Mouse (Mus musculus) frontal cortex, postnatal 14 days (tissue): ENCODE results near the gene Tex11.
"Not testable (repeated sequence)": the region's sequence is repeated elsewhere in the genome, so short reads cannot be mapped to it uniquely, and the experiment has no call there.

Source experiments
- DNase-seq, 2 experiments: peaks; one replicate each; pipeline ENCODE4 v3.0.0; 2022; ENCODE audit warnings: low spot score in 2 of 2

Tex11 gene

DNA sequence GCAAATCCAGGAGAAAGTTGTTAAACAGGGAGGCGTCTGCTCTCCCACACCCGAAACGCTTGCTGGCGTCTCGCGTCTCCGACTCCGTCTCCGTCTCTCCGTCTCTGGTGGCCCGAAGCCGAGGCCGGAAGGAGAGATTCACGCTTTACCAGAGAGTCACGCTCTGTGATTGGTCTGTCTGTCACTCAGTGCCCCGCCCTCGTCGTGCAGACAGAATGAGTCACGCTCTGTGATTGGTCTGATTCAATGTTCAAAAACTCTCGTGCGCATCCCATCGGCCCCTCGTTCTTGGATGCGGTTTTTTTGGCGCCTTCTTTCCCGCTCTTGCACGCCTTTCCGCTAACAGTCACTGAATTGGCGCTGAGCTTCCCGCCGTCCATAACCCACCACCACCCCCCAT, at the start of gene Tex11:
Tex11 (minus strand) TSS at position 127 of the 400 bp plus-strand sequence.
- no peak for DNase-seq

DNA sequence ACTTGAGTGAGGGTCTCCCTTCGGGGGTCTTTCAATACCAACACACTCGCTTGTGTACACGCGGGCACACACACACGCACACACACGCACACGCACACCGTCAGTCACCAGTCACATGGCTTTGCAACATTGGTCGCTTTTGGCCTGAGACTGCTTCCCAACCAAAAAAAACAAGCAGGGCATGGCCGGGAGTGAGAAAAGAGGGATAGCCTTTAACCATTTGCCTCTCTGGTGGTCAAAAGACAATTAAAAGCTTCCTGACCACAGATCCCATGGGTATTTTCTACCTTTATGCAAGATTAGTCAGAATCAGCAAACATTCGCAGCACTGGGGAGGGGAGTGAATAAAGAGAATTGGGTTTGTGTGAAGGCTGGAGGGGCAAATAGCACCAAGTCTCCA, 26.5 kb upstream of the Tex11 start, which contains the start of gene Slc7a3:
Slc7a3 (minus strand) TSS at position 101 of the 400 bp plus-strand sequence.
- DNase-seq, result no peak

DNA sequence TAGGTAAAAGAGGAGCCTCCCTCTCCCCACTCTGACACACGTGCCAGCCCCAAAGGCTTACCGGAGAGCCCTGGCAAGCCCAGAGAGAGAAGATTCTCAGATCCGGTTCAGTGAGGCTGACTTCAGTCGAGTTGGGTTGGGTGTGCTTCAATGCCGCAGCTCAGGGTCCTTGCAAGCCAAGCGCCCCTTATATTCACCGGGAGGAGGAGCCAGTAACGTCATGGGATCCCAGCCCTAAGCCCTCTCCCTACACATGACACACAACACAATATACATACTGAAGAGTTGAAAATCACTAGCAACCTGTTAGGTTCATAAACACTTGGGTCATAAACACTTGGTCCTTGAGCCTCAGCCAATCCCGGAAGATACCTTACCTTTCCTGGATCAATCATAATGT, 25.7 kb upstream of the Tex11 start:
- not testable (repeated sequence) for DNase-seq

DNA sequence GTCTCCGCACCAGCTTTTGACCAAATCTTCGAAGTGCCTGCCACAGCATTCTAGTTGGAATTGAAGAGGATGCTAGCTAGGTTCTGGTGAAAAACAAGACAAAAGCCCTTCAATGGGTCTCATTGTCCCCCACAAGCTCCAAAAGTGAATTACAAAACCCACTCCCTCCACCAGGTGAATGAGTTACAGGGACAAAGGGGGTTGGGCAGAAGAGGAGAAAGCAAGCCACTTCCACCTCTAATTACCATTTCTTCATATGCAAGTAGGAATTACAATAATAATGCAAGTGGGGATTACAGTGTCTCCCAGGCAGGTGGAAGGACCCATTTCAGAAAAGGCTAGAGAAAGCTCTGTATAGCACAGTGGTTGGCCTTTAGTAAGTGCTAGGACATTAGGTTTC, 24.7 kb upstream of the Tex11 start:
- DNase-seq, result no peak

DNA sequence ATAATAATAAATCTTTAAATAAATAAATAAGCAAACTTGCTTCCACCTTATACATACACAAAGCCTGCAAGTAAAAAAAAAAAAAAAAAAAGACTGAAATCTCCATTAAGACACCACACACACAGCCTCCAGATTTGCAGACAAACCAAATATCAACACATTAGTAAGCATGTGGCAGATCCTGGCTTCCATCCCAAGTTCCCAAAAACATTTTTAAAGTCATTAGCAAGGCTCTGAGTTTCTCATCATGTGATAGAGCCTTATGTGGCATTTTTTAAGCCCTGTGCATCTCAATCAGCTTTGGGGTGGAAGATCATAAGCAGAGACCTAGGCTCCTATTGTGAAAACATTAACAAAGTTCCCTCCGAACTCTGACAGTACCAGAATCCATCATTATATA, 5.8 kb upstream of the Tex11 start:
- no peak for DNase-seq

DNA sequence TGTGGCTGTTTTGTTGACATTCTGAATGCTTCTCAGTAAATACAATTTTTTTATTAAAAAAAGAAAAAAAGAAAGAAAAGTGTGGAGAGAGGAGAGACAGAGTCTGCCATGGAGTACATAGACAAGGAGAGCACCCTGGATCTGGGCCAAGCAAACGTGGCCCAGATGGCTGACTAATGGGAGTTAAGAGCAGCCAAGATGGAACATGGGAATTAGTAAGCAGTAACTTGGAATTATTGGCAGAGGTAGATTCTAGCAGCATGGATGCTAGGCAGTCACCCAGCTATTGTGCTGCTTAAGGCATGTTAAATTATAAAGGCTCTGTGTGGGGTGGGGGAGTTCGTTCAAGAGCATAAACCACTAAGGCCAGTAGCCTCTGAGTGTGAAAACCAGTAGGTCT, 4.0 kb upstream of the Tex11 start:
- DNase-seq, result no peak

DNA sequence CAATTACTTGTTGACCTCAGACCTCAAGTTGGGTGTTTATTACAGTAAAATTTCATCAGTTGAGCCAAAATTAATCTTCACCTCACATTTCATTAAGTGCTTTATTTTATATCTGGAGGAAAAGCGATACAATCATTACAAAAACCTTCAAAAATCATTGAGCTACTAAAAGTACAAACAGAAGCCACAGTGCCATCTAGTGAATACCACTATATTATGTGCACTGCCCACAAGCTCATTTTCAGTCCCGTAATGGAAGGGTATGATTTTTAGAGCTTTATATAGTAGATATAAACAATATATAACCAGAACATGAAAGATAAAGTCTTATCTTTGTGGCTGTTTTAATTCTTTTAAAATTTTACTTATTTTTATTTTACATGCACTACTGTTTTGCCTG, 115.8 kb downstream of the Tex11 start:
- no peak for DNase-seq

DNA sequence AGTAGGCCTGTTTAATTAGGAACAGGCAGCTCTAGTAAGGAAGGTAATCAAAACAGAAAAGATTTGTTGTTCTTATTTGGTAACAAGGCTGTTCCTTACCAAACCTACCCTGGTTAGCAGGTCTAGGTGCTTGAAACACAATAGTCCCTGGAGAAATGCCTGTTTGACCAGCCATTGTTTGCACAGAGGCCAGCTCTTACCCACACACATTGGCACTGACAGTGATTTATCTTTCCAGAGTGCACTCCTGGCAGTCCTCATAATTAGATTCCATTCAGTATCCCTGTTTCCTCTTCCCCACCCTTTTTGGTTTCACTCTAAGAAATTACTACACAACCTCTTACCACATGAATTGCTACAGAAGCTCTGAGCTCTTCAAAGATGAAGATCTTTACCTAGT, 220.3 kb downstream of the Tex11 start:
- no peak for DNase-seq

DNA sequence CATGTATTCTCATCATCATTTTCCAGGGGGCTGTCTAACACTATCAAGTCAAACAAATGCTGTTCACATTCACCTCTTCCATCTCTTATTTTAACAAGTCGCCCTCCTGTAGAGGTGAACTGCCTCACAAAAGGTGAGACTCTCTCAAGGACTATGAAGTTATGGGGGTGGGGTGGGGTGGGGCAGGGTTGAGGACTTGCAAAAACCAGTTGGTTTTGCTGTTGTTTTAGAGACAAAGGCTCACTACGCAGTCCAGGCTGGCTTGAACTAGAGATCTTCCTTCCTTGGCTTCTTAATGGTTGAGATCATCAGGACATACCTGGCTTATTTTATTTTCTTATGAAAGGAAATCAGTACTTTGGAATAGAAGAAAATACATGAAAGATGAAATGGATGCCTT, 226.7 kb downstream of the Tex11 start:
- no peak for DNase-seq

DNA sequence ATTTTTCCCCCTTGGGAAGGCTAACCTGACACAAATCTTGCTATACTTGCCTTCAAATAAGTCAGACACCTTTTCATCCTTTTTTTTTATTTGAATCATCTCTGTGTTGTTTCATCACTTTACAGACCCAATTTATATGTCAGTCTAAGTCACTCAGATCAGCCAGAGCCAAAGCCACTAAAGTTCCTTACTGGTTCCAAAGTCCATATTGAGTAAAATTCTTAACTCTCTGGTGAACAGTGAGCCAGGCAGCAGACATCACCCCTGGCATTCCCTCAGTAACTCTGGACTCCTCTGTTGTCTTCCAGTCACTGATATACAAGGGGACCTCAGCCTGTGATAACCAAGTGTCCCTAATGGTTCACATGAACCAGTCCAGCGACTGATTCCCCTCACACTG, 233.9 kb downstream of the Tex11 start:
- DNase-seq, result no peak

DNA sequence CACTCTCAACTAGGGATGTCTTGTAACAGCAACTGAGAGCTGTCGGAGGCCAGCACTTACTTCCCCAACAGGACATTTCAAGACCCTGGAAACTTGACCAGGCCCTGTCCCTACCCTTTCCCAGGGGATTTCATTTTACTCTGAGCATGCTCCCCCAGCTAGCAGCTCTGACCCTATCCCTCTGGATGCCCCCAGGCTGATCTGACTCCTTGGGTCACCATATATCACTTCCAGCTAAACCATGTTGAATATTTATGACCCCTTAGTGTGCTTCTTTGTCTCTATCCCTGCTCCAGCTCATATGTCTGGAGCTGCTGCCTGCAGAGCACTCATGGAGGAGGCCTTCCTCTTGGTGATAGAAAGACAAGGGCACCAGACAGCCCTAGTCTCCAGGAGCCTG, 238.3 kb downstream of the Tex11 start:
- DNase-seq, result no peak

DNA sequence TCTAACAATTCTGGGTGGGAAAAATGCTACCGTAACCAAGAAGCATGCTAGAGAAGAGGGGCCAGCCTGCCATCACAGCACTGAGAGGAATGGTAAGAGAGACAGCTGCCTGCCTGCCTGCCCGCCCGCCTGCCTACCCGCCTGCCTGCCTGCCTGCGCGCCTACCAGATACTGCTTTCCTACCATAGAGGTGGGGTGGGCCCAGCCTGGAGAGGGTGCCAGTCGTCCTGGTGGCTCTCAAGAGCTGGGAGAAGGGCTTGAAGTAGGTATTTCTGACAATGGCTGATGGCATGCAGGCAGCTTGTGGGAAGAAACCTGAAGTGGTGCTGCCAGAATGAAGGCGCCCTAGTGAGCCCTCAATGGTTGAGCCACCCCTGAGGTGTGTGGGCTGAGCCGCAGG, 240.8 kb downstream of the Tex11 start:
- DNase-seq, result no peak

DNA sequence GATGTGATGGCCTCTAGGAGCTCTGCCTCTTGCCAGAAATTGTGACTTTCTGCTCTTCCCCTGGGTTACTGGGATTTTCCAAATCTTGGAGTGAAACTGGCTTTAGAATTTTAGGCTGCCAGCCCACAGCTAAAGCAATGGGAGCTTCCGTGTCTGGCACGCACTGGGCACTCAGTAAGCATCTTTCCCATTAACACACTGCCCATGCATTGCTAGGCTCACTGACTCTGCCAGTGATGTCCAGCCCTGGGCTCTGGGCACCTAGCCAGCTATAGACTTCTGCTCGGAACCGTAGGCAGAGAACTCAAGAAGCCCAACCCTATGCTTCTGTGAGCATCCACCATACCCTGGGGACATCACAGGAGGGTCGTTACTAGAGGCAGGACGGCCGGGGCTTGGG, 243.7 kb downstream of the Tex11 start:
- no peak for DNase-seq

DNA sequence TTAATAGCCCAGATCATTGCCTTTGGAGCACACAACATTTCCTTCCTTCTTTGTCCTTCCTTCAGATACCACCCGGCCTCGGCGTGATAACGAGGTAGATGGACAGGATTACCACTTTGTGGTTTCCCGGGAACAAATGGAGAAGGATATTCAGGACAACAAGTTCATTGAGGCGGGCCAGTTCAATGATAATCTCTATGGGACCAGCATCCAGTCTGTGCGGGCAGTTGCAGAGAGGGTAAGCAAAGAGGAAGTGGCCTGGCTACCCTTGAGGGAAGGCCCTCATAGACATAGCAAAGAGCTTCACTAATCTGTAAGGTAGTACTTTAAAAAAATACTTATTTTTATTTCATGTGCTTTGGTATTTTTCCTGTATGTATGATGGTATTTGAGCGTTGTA, 245.3 kb downstream of the Tex11 start:
- no peak for DNase-seq

DNA sequence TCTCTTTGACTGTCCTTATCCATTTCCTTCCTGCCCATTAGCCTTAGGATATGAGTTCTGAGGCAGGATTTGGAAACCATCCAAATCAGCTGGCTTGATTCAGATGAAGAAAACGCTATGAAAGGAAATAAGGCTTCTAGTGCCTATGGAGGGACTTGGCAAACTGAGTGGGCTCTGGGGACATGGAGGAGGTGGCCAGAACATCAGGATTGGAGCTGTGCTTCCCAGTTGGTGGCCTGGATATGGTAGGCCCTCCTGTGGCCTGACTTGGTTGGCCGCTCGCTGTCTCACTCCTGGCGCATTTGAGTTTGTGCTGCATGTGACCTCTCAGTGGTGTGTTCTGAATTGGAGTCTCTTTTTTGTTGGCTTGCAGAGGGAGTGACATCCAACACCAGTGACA, 248.3 kb downstream of the Tex11 start:
- DNase-seq, result no peak

DNA sequence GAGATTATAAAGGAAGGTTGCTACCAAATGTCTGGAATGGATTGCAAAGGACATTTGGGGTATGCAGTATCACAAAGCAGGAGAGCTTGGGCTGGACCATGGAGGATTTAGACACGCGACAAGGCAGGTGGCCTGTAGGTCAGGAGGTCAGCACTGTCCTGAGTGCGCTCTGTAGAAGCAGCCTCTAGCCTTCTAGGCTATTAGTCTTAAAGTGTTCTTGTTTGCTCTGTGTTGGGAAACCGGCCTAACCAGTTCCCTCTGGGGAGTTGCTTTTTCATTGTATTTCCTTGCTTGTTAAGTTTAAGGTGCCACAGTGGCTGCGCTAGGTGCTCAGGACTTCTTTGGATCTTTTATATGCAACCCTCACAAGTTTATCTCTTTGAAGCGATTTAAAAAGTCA, 257.4 kb downstream of the Tex11 start:
- no peak for DNase-seq

DNA sequence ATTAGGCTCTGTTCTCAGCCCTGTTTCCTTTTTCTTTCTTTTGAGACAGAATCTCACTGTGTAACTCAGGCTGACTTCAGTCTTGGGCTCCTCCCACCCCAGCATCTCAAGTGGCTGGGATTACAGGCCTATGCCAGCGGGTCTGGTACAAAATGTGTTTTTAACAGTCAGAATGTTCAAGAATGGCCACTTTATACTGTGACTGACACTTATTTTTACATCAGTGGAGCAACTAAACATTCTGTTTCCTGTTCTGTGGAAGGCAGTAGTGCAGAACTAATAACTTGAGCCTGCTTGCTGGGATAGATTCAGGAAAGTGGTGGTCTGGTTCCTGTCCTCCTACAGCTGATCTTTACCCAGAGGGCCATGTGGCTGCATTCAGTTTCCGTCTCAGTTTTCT, 258.8 kb downstream of the Tex11 start:
- no peak for DNase-seq

DNA sequence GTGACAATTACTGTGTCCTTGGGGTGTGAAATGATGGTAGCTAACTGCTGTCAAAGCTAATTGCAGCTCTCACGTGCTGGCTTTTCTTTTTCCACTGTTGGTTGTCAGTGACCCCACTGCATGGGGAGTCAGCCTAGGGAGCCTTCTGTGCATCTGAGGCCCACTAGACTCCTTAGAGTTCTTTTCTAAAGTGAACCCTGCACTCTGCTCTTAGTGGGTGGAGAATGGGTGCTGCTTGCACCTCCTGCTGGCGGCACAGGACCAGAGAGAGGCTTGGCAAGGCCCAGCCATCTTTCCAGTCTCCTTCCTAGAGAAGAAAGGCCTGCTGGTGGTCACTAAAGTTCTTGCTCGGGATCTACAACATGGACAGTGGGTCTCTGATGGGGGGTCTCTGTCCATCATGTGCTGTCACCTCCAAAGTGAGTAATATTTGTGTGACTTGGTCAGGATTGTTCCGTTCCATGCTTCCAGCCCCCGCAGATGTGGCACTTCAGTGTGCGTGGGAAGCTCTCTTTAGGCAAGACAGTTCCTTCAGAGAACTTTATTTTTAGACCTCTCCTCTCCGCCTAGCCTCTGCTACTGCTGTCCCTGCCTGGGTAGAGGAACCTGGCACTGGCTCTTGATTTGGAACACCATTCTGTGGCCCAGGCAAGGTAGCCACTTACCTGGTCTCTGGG, 261.5 kb downstream of the Tex11 start:
- peak in 1 of 2 experiments; percentile 17 for DNase-seq

DNA sequence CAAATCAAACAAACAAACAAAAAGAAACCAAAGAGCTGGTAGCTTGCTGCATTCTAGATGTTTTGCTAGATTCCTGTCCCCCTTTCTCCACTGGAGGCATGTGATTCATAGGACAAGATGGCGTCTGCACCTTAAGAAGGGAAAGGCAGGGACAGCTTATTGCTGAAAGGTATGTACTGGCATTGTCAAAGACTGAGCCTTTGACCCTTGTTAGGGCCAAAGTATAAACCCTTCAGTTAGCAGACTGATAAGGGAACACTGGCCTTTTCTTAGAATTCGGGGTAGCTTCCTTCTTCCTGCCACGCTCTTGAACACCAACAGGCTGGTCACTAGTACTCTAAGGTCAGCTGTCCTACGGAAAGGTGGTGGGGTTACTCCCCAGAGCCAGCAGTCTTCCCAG, 262.1 kb downstream of the Tex11 start:
- no peak for DNase-seq

DNA sequence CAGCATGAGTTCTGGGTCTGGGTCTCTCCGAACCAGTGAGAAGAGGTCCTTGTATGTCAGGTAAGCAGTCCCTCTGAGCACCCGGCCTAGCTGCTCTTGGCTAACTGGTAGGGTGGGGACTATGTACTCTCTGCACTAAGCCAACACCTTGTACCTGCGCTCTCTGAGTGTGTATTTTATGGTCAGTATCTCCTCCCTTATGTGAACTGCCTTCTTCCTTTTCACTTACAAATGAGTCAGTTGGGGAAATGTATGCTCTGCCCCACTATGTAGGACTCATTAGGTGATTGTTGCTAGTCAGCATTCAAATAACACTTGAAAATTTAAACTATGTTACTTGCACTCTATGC, 262.8 kb downstream of the Tex11 start:
- no peak for DNase-seq

DNA sequence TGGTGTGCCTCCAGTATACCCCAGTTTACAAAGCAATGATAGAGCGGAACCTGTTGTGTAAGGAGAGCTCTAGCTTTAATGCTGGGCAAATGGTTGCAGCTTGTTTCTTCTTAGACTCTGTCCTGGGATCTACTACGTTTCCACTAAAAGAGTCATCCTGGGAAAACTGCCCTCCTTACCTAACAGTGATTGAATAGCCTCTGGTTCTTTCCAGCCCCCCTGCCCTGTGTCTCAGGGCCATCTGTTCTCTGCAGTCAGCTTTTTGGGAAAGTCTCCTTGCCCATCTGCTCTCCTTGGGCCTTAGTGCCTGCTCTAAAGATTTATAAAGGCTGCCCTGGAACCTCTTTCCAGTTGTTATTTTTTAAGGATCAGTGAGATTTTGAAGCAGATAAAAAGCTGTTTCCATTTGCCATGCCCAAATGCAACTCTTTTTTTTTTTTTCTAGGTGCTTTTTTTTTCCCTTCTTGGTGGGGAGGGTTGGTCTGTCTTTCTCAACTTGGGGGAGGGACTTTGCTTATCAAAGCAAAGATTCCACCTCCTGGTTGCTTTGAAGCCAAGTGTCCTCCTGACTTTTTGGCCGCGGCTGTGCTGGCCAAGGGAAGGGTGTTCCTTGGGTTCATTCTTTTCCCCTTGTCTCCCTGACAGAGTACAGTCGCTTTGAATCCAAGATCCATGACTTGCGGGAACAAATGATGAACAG, 263.3 kb downstream of the Tex11 start:
- no peak for DNase-seq

DNA sequence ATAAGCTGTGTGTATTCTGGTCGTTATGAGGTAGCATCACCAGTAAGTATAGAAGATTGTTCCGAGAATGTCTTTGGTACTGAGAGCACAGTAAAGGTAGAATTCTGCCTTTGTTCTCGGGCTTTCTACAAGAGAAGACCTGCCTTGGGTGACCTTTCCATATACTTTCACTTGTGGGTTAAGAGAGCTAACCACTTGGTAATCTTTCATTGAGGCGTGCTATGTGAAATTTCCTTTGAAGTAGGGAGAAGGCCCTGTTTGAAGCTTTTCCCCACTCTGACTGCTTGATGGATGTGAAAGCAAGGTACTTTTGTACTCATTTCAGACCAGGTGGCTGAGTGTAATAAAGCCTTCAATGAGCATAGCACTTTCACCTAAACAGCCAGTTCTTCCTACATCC, 270.1 kb downstream of the Tex11 start:
- no peak for DNase-seq
